Mouse (Mus musculus) lung, adult 2 months (tissue): ENCODE measurements at regions not wholly inside any gene's neighbourhood (a gene's known extent, or its start where the extent isn't known, plus 50 kb on each side); places are given as distances from the start of the nearest gene placed in this dataset.

ENCODE experiments used
- CTCF ChIP-seq: fragments of 200-500 bp; IDR thresholded peaks from 2 replicates; pipeline ENCODE4 v1.5.1; 2011; ENCODE audit warnings: mild to moderate bottlenecking, low read length, control low read depth; ENCODE audit not compliant: insufficient read depth
- POLR2A ChIP-seq: fragments of 200-500 bp; IDR thresholded peaks from 2 replicates; pipeline ENCODE4 v1.6.1; 2011; ENCODE audit warnings: low read depth, mild to moderate bottlenecking, control low read depth, low read length, borderline replicate concordance; ENCODE audit errors: extremely low read depth

GRCm38 (mm10) chr7:115000796-115001524, 257.5 kb downstream of the Insc start:
- TF ChIP-seq POLR2A (no peak), CTCF (no peak)
